Mouse (Mus musculus): ENCODE results near the gene Pth2.

Pth2 gene

DNA sequence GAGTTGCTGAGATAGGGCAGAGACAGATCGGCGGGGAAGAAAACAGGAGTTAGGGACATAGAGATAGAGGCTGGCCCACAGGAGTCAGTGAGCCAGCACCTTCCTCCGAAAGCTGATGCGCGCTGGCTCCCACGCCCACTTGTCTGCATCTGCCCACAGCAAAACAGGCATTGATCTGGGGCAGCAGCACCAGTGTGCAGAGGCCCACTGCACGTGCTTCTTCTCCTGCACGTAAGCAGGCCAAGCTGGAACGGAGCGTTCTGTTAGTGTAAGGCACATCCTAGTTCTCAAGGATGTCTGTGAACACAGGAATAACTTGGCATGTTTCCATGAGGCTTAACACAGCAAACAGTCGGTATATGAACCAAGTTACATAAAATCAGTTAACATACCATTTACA lies 18.2 kb downstream of the Pth2 start:
- DNase-seq: peak; percentile 57

- DNase-seq: no peak
Observed at GRCm38 (mm10) chr7:45202654-45203053, 21.9 kb downstream of the Pth2 start.

DNA sequence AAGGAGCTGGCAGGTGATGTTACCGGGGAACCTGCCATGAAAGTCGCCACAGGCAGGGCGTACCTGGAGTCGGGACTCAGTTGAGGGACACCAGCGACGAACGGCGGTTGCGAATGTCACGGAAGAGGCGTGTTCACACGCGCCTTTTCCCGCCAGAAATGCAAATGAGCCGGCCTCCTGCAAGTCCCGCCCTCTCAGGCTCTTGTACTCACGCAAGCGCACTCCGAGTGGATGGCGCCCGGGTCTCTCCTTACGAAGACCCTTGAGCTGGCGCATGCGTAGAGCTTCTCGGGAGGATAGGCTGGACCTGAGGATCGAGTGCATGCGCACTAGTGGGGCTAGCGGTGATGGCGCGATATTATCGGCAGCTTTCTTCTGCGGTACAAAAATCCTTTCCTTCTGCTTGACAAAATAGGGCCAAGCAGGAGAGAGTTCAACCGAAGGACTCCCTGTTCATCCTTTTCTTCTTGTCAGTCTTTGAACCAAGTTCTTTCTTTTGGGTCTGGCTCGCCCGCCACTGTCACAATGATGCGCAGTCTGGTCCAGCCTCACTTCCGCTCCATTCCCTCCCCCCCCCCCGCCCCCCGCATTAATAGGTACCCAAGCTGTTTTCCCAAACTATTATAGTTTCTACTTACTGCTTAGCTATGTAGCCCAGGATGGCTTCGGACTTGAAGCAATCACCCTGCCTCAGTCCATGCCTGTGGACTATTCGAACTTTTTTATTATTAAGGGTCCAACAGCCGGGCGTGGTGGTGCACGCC lies 23.8 kb downstream of the Pth2 start, which contains the start of gene Ccdc155:
Ccdc155 (minus strand) TSS at position 513 of the 764 bp plus-strand sequence.
- peak; percentile 97 for DNase-seq

GRCm38 (mm10) chr7:45208260-45208659 lies 27.5 kb downstream of the Pth2 start:
- no peak for DNase-seq

DNA sequence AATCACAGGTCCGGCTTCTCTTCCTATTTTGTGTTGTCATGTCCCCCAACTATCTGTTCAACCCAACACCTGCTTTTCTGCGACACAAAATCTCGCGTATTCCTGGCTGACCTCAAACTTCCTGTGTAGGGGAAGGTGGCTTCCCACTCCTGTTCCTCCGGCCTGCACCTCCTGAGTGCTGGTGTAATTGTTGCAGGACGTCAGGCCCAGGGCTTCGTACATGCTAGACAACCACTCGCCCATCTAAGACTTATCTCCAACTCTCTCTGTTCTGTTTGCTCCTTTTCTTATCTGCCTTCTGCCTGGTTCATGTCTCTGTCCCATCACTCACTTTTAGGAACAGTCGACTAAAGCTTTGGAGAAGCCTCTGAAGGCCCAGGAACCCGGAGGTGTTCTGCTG lies 30.3 kb downstream of the Pth2 start:
- no peak for DNase-seq

GRCm38 (mm10) chr7:45211851-45212251 lies 31.1 kb downstream of the Pth2 start, which contains the start of gene Dkkl1:
TSS of gene Dkkl1 (minus strand) at chr7:45212147.
- DNase-seq: no peak

DNA sequence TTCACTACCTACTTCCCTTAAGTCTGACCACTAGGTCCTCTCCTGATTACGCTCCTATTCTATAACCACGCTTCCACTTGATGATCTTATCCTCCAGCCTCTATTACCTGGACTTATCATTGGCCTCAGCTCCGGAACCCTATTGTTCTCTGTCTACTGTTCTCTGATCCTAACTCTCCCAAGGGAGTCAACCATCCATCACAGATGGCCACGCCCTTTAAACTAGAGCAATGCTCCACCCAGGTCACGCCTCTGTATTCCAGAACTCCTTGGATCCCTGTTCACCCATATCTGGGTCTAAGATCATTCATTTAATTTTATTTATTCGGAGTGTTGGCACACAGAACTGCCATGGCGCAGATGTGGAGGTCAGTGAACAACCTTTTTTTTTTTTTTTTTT lies 31.6 kb downstream of the Pth2 start:
- no peak for DNase-seq

GRCm38 (mm10) chr7:45213708-45214107 lies 32.9 kb downstream of the Pth2 start:
- no peak for DNase-seq

DNA sequence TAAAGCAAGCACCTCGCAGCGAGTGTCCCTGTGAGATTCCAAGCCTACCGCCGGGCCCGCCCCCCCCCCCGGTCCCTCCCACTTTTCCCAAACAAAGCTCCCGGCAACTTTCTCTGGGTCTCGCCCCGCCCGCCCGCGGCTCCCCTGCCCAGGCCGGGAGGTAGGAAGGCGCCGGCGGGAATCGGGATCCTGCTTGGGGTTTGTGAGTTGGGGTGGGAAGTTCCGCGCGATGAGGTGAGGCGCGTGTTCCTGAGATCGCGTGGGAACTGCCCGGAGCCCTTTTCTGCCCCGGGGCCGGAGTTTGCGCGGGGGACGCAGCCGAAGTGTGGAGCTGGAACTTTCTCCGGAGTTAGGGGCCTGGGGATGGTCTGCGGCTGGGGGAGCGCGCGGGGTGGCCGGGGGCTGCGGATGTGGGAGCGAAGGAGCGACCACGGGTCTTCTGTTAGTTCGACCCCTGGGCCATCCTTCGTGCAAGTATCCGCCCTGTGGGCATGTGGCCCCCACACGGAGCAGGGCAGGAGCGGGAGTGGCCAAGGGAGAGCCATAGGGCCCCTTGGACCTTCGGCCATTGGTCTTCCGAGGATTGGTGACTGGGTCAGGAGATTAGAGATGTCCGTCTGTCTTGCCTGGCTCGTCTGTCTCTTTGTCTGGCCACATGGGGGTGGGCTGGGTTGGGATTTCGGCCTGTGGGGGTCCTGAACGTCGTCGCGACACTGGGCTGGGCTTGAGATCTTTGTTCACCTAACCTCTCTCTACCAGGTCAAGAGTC lies 35.1 kb downstream of the Pth2 start, which contains the start of gene Tead2:
Tead2 (plus strand) TSS at position 81 of the 769 bp plus-strand sequence.
- no peak for DNase-seq

DNA sequence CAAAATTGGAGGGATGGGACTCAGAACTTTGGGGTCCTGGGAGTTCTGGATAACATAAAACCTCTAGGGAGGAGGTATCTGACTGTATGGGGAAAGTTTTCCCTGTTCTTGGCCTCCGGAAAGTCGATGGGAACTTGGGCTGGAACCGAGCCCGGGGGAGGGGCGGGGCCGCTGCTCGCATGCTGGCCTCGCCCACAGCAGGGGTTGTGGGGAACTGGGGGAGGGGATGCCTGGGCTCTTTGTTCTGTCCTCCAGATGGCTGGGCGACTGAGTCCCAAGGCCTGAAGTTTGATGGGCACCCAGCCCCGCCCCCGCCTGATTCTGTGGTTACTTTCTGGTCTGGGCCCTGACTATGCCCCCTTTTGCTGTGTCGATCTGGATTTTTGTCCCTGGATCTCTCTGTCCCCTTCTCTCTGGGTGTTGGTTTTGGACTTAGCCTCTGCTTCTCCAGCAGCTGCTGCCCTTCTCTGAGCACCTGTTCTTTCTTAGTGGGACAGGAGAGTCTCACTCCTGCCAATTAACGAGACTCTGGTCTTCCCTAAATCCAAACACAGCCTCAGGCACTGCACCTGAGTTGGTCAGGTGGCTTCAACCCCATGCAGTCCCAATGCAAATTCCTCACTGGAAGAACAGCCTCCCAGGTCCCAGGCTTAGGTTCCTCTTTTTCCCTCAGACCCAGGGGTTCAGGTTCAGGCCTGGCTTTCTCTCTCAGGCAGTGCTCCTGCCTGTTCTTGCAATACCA lies 35.8 kb downstream of the Pth2 start:
- no peak for DNase-seq

GRCm38 (mm10) chr7:45221680-45222079 lies 40.9 kb downstream of the Pth2 start:
- DNase-seq: no peak

- DNase-seq: no peak
Observed at GRCm38 (mm10) chr7:45224826-45225225, 44.0 kb downstream of the Pth2 start.

DNA sequence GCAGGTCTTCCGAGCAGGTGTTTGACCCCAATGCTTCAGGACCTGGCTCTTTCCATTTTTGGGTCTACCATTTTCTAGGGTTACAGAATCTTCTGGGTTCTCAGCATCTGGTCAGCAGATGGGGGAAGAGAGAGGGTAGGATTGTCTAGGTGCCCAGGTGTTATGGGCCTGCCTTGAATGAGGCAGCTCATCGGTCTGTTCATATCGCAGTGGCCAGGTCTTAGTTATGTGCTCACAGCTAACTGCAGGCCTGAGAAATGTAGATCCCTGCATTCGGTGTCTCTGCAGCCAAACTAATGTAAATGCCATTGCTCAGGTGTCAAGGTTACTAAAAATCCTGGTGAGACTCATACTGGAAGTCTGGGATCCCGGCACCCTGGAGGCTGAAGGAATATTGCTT lies 45.6 kb downstream of the Pth2 start:
- DNase-seq: no peak

GRCm38 (mm10) chr7:45228548-45228947 lies 47.8 kb downstream of the Pth2 start:
- DNase-seq: no peak

- no peak for DNase-seq
Observed at GRCm38 (mm10) chr7:45229046-45229445, 48.3 kb downstream of the Pth2 start.

DNA sequence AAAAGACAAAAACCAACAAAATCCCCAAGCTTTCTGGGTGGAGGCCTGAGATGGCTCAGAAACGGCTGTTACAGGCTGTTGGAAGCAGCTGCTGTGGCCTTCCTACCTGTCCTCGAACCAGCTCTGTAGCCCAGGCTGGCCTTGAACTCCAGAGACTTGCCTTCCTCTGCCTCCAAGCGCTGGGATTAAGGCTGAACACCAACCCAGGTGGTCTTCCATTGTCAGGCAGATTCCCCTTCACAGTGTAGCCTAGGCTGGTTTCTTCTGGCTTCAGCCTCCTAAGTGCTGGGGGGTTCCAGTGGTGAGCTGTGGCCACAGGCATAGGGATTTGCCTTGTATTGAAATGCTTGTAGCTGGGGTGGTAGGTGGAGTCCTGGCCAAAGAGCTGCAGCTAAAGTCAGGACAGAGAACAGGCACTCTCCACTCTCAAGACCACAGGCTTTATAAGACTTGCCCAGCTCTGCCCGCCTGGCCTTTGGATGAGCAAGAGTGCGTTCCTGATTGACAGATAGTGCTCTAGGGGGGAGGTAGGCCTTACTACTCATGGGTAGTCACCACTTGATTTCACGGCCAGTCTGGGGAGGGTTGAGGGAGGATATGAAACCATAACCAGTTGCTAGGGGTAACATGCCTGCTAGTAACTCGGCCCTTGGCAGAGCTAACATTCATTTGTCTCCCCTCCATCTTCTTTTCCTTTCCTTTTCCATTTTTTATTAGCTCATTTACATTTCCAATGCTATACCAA lies 48.8 kb downstream of the Pth2 start:
- DNase-seq: no peak

- DNase-seq: no peak
Observed at GRCm38 (mm10) chr7:45231192-45231591, 50.4 kb downstream of the Pth2 start.

All from cerebellum, adult 9-11 months (tissue).